Comparison of ENCODE assay signal across 13 mouse cellular contexts in the genomic region with DNA sequence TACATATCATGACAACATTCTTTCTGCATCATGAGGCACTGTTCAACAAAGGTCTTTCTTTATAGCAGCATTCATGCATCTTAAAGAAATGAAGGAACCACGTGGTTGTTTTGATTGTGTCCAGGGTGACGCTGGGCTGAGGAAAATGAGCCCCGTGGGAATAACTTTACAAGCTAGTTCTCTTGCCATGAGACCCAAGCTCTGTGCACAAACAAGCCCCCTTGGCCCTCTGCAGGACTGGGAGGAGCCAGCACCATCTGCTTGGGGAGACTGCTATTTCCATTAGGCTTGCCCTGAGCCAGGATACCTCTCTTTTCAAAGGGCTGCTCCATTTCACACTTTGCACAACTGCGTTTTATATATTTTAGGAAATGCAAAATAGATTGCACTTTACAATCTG. TPM values are rescaled to one million over a fixed set of nuclear protein-coding genes. Genes with fewer than 3 reads are reported as not detected.
DNase-seq lines count a peak whose midpoint lies in the region; ATAC-seq lines count a peak whose summit lies in the region.
"Had no signal": no experiment of that assay in that cellular context is flagged by ENCODE, and none has a peak within 500 bp of the region (broad histone marks: within the 10 kb centered on the region; RNA-seq: fewer than 3 reads in every experiment).

No protein-coding gene starts in this region.

- 35% methylated on average over 4 of the region's 4 CpGs for WGBS in hindbrain, embryonic 11.5 days
- WGBS in hindbrain, embryonic 10.5 days: 49% methylated on average over 4 of the region's 4 CpGs
- 22% methylated on average over 4 of the region's 4 CpGs for WGBS in forebrain, embryonic 13.5 days
- 43% methylated on average over 4 of the region's 4 CpGs for WGBS in midbrain, embryonic 12.5 days

- no peaks in the 10 kb centered on the region for H3K4me1 ChIP-seq in hindbrain, embryonic 11.5 days (replicated peaks; ENCODE audit: control insufficient read depth, insufficient read depth, low read length)
- H3K4me1 ChIP-seq in hindbrain, embryonic 10.5 days (replicated peaks): peaks cover 12% of the 10 kb centered on the region
- H3K4me1 ChIP-seq in forebrain, embryonic 13.5 days: peaks cover 35% of the 10 kb centered on the region
- peaks cover 35% of the 10 kb centered on the region for H3K4me1 ChIP-seq in midbrain, embryonic 12.5 days
- H3K4me1 ChIP-seq: heart, embryonic 10.5 days had no signal

- DNase-seq in hindbrain, embryonic 11.5 days (ENCODE audit: low spot score): peak; percentile 52
- no peak for DNase-seq in hindbrain, embryonic 10.5 days (ENCODE audit: low spot score)
- peak; percentile 36 for DNase-seq in brain, adult 2 months (ENCODE audit: low read depth, low spot score)
- no peak for DNase-seq in lung, adult 18-20 months
- no peak for DNase-seq in thymus, postnatal 10 days (ENCODE audit: low spot score in 2 of 2)
- DNase-seq: kidney, postnatal 25 days; liver; thymus, adult 2 months had no signal

- peak; percentile 43; the same call in 1 of the 2 replicates for ATAC-seq in hindbrain, embryonic 11.5 days (ENCODE audit: low FRiP score)
- peak; percentile 88 for ATAC-seq in forebrain, embryonic 13.5 days
- peak; percentile 71 for ATAC-seq in midbrain, embryonic 12.5 days (ENCODE audit: low FRiP score, low read depth)
- ATAC-seq in CD4-positive, CD25-positive, alpha-beta regulatory T cell, adult 4 months: no peak

- no peak overlapping the region for H3K4me2 ChIP-seq in hindbrain, embryonic 11.5 days (replicated peaks; ENCODE audit: low read depth, low read length)
- no peak overlapping the region for H3K4me2 ChIP-seq in forebrain, embryonic 13.5 days
- no peak overlapping the region for H3K4me2 ChIP-seq in midbrain, embryonic 12.5 days (replicated peaks)

- H3K27me3 ChIP-seq in hindbrain, embryonic 11.5 days (ENCODE audit: control insufficient read depth, insufficient read depth, low read length): no peaks in the 10 kb centered on the region
- H3K27me3 ChIP-seq in hindbrain, embryonic 10.5 days (ENCODE audit: insufficient read depth, poor library complexity, severe bottlenecking): no peaks in the 10 kb centered on the region
- H3K27me3 ChIP-seq in forebrain, embryonic 13.5 days: no peaks in the 10 kb centered on the region
- H3K27me3 ChIP-seq in midbrain, embryonic 12.5 days: no peaks in the 10 kb centered on the region

- no peak overlapping the region for H3K9ac ChIP-seq in hindbrain, embryonic 11.5 days (ENCODE audit: low read depth, low read length)
- no peak overlapping the region for H3K9ac ChIP-seq in forebrain, embryonic 13.5 days
- H3K9ac ChIP-seq in midbrain, embryonic 12.5 days (replicated peaks): no peak overlapping the region

- no peaks in the 10 kb centered on the region for H3K9me3 ChIP-seq in hindbrain, embryonic 11.5 days (ENCODE audit: control insufficient read depth, low read length)
- H3K9me3 ChIP-seq in hindbrain, embryonic 10.5 days: no peaks in the 10 kb centered on the region
- no peaks in the 10 kb centered on the region for H3K9me3 ChIP-seq in forebrain, embryonic 13.5 days (replicated peaks)
- no peaks in the 10 kb centered on the region for H3K9me3 ChIP-seq in midbrain, embryonic 12.5 days
- H3K9me3 ChIP-seq: heart, embryonic 10.5 days had no signal

- no peaks in the 10 kb centered on the region for H3K36me3 ChIP-seq in hindbrain, embryonic 11.5 days (ENCODE audit: control insufficient read depth, insufficient read depth, low read length)
- no peaks in the 10 kb centered on the region for H3K36me3 ChIP-seq in hindbrain, embryonic 10.5 days
- H3K36me3 ChIP-seq in forebrain, embryonic 13.5 days (ENCODE audit: poor library complexity, severe bottlenecking): no peaks in the 10 kb centered on the region
- H3K36me3 ChIP-seq in midbrain, embryonic 12.5 days: no peaks in the 10 kb centered on the region
- H3K36me3 ChIP-seq: heart, embryonic 10.5 days had no signal

- H3K27ac ChIP-seq in hindbrain, embryonic 11.5 days (ENCODE audit: low read depth, low read length): no peak overlapping the region
- no peak overlapping the region for H3K27ac ChIP-seq in hindbrain, embryonic 10.5 days
- H3K27ac ChIP-seq in forebrain, embryonic 13.5 days: no peak overlapping the region
- H3K27ac ChIP-seq in midbrain, embryonic 12.5 days (replicated peaks): peak overlapping the region; percentile 27; the same call in 1 of the 2 replicates
- H3K27ac ChIP-seq: heart, embryonic 10.5 days had no signal

- no peak overlapping the region for H3K4me3 ChIP-seq in hindbrain, embryonic 11.5 days (ENCODE audit: low read depth, low read length)
- no peak overlapping the region for H3K4me3 ChIP-seq in hindbrain, embryonic 10.5 days
- no peak overlapping the region for H3K4me3 ChIP-seq in forebrain, embryonic 13.5 days
- H3K4me3 ChIP-seq in midbrain, embryonic 12.5 days: no peak overlapping the region
- H3K4me3 ChIP-seq: erythroblast, embryonic 14.5 days; heart, embryonic 10.5 days had no signal

RNA-seq across cellular contexts. Expression of a gene that starts 53.0 kb away (rescaled TPM):
- 137 and 143 TPM in 2 replicates for polyA plus RNA-seq in hindbrain, embryonic 11.5 days (2014; fragmentation: Nextera tagmentation; extraction: Ambion mirVana)
- 56.3 and 126 TPM in 2 replicates for polyA plus RNA-seq in hindbrain, embryonic 10.5 days (2016; fragmentation: Nextera tagmentation; extraction: Ambion mirVana)
- polyA plus RNA-seq in forebrain, embryonic 13.5 days (2015; fragmentation: Nextera tagmentation; extraction: Ambion mirVana): 217 and 226 TPM in 2 replicates
- 208 and 228 TPM in 2 replicates for polyA plus RNA-seq in midbrain, embryonic 12.5 days (2016; fragmentation: Nextera tagmentation; extraction: Ambion mirVana)
- polyA plus RNA-seq in CD4-positive, CD25-positive, alpha-beta regulatory T cell, adult 4 months (2017; shearing (Covaris generic)): under 1 TPM; 0.24 to 0.56 TPM

Comparison
In these comparisons a context has a peak if more than half of its experiments do, and no peak if none do; other contexts are left out.
1. DNase-seq: peak in hindbrain, embryonic 11.5 days (single experiment) and brain, adult 2 months (single experiment); none in hindbrain, embryonic 10.5 days (single experiment), lung, adult 18-20 months (0 of 2) and thymus, postnatal 10 days (0 of 2).
2. RNA of a gene that starts 53.0 kb away (polyA plus RNA-seq): 217 to 226 TPM in forebrain, embryonic 13.5 days, 208 to 228 TPM in midbrain, embryonic 12.5 days, 137 to 143 TPM in hindbrain, embryonic 11.5 days and 56.3 to 126 TPM in hindbrain, embryonic 10.5 days; 0.24 to 0.56 TPM in CD4-positive, CD25-positive, alpha-beta regulatory T cell, adult 4 months; every median in the first group is over 10 times any median in the second.